Mouse (Mus musculus) forebrain, embryonic 11.5 days (tissue): ENCODE measurements around the gene Taok3. TPM values are rescaled to one million over a fixed set of nuclear protein-coding genes. Genes with fewer than 3 reads are reported as not detected.

Source experiments
- ATAC-seq: fragments of 200-750 bp; cut with Nextera tagmentation; replicated peaks from 2 replicates; pipeline ENCODE4 v1.8.0; 2017; ENCODE audit warnings: moderate TSS enrichment; ENCODE audit not compliant: low FRiP score
- DNase-seq: peaks from one replicate; pipeline ENCODE4 v3.0.0-alpha.2; 2017; ENCODE audit warnings: low spot score
- H3K27ac ChIP-seq: fragments of 300-500 bp; sonication (generic); 2 replicates; pipeline ENCODE4 v1.5.1; 2014; ENCODE audit warnings: low read depth, low read length
- H3K27me3 ChIP-seq: fragments of 300-500 bp; sonication (generic); 2 replicates; pipeline ENCODE4 v1.6.1; 2014; ENCODE audit warnings: mild to moderate bottlenecking, low read length, mixed read lengths; ENCODE audit not compliant: control insufficient read depth, insufficient read depth
- H3K36me3 ChIP-seq: fragments of 300-500 bp; sonication (generic); 2 replicates; pipeline ENCODE4 v1.6.1; 2014; ENCODE audit warnings: mild to moderate bottlenecking, low read length, moderate library complexity, mixed read lengths; ENCODE audit not compliant: control insufficient read depth, insufficient read depth
- H3K4me1 ChIP-seq: fragments of 300-500 bp; sonication (generic); replicated peaks from 2 replicates; pipeline ENCODE4 v1.6.1; 2014; ENCODE audit warnings: low read length, mixed read lengths; ENCODE audit not compliant: control insufficient read depth, insufficient read depth
- H3K4me2 ChIP-seq: fragments of 300-500 bp; sonication (generic); 2 replicates; pipeline ENCODE4 v1.6.1; 2014; ENCODE audit warnings: low read depth, mild to moderate bottlenecking, low read length, moderate library complexity, mixed read lengths; ENCODE audit not compliant: severe bottlenecking
- H3K4me3 ChIP-seq: fragments of 300-500 bp; sonication (generic); 2 replicates; pipeline ENCODE4 v1.5.1; 2014; ENCODE audit warnings: low read depth, low read length
- H3K9ac ChIP-seq: fragments of 300-500 bp; sonication (generic); 2 replicates; pipeline ENCODE4 v1.6.1; 2014; ENCODE audit warnings: low read length
- H3K9me3 ChIP-seq: fragments of 300-500 bp; sonication (generic); 2 replicates; pipeline ENCODE4 v1.6.1; 2016; ENCODE audit warnings: low read length, mixed read lengths; ENCODE audit not compliant: control insufficient read depth
- WGBS: fragments of 180-500 bp; shearing (Covaris S2); extraction: QIAGEN DNeasy Blood & Tissue Kit; methylation state at CpG from one replicate; pipeline ENCODE4 v1.1.7; 2014; 5-methylcytosine and 5-hydroxymethylcytosine counted together
- polyA plus RNA-seq: library from polyadenylated mRNA; unstranded; fragments of >200 nt; fragmentation: Nextera tagmentation; extraction: Ambion mirVana; gene quantifications from 2 replicates; pipeline ENCODE4 v1.2.1, GENCODE M21; 2014

Taok3 gene
- polyA plus RNA-seq: 16.2 and 16.9 TPM in 2 replicates

DNA sequence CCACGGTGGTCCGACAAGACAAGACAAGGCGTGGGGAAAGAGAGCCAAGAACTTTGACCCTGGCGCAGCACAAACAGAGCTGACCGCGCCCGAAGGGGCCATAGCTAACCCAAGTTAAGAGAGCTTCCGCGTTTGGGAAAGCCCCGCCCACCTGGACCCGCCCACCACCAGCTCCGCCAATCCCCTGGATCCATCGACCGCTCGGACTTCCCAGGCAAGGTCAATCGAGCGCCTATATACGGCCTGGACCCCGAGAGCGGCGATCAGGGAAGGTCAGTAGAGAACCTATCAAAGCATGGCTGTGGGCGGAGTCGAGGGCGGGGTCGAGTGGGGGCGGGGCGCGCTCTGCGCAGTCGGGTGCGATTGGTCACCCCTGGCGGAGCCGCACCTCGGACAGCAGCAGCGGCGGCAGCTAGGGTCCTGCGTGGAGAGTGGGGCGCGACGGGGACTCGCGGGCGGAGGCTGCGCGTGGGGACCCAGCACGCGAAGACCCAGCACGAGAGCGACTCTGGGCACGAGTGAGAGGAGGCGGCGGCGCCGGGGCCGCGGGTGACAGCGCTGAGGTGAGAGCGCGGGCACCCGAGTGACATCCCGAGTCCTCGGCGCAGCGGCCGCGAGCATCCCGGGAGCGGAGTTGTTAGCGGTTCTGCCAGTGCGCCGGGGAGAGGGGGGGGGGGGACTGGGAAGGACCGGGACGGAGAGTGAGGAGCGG, at the start of gene Taok3:
TSS of gene Taok3 (plus strand) at position 353 of the 712 bp plus-strand sequence.
- Histone ChIP-seq H3K27me3 (peaks cover 4% of the 10 kb centered on the region; the same call in 1 of the 2 replicates), H3K4me1 (peaks cover 8% of the 10 kb centered on the region), H3K4me2 (peak within 1 kb of the TSS; percentile 90), H3K4me3 (peak within 1 kb of the TSS; percentile 72), H3K27ac (0 out of 2 replicates have a peak within 1 kb of the TSS, but pooled peaks have one; percentile 6), H3K9ac (peak within 1 kb of the TSS; percentile 60), H3K36me3 (no peaks in the 10 kb centered on the region), H3K9me3 (no peaks in the 10 kb centered on the region)
- ATAC-seq: peak; percentile 93
- peak; percentile 100 for DNase-seq
- under 1% methylated on average over 73 of the region's 74 CpGs for WGBS

DNA sequence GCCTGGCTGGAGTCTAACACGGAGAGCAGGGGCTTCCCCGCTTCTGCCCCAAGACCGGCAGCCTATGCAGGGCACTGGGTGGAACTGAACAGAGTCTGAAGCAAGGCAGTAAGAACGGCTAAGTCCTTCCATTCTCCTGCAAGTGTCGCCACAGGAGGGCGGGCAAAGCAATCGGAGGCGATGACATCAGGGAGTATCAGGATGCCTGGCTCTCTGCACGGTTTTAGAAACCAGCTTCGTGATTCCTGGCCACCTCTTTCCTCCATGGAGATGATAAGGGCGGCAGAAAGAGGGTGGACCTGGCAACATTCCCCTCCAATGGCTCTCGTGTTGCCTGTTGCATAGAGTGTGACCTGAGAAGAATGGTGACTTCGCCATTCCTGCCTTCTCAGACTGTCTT, 32.2 kb upstream of the Taok3 start:
- Histone ChIP-seq H3K27ac (no peak overlapping the region), H3K27me3 (no peaks in the 10 kb centered on the region), H3K36me3 (peaks cover 3% of the 10 kb centered on the region), H3K4me1 (no peaks in the 10 kb centered on the region), H3K4me2 (no peak overlapping the region; the same call in 1 of the 2 replicates), H3K9me3 (no peaks in the 10 kb centered on the region), H3K9ac (no peak overlapping the region), H3K4me3 (no peak overlapping the region)
- WGBS: 4% methylated on average over 13 of the region's 13 CpGs
- ATAC-seq (no peak), DNase-seq (no peak)

DNA sequence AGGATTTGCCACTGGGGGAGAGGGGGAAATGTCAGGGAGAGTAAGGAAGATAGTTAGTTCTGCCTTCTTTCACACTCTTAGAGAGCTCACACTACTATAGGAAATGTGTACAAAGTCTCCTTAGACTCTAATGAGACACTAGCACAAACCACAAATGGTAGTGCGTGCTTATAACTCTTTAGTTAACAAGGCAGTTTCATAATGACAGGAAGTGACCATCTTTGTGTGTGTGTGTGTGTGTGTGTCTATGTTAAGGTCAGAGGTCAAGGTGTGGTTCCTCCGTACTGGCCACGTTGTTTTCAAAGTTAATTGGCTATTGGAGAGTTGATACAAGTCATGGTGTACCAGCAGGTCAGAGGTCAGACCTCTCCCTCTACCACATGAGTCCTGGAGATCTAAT, 30.8 kb upstream of the Taok3 start:
- Histone ChIP-seq H3K4me1 (no peaks in the 10 kb centered on the region), H3K27ac (no peak overlapping the region), H3K9ac (no peak overlapping the region), H3K4me2 (no peak overlapping the region), H3K9me3 (no peaks in the 10 kb centered on the region), H3K27me3 (no peaks in the 10 kb centered on the region), H3K4me3 (no peak overlapping the region), H3K36me3 (peaks cover 5% of the 10 kb centered on the region)
- DNase-seq (no peak), ATAC-seq (no peak)
- 66% methylated on average over 3 of the region's 3 CpGs for WGBS

DNA sequence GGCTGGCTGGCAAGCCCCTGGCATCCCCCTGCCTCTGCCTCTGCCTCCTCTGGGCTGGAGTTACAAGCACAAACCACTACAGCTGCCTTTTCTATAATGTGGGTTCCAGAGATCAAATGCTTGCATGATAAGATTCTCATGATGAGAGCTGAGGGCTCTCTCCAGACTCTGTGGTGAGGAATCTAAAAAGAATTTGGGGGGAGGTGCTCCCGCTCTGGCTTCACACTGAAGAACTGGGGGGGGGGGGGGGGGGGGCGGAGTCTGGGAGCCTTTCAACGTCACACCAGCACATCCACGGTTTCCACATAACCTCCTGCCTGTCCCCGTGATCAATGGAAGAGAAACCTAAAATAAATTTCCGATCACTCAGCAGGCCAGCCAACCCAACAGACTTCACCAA, 30.1 kb upstream of the Taok3 start:
- Histone ChIP-seq H3K4me1 (no peaks in the 10 kb centered on the region), H3K9ac (no peak overlapping the region), H3K9me3 (no peaks in the 10 kb centered on the region), H3K4me3 (no peak overlapping the region), H3K4me2 (no peak overlapping the region), H3K27ac (no peak overlapping the region), H3K36me3 (peaks cover 5% of the 10 kb centered on the region), H3K27me3 (no peaks in the 10 kb centered on the region)
- WGBS: 27% methylated on average over 6 of the region's 6 CpGs
- DNase-seq: no peak
- no peak for ATAC-seq

DNA sequence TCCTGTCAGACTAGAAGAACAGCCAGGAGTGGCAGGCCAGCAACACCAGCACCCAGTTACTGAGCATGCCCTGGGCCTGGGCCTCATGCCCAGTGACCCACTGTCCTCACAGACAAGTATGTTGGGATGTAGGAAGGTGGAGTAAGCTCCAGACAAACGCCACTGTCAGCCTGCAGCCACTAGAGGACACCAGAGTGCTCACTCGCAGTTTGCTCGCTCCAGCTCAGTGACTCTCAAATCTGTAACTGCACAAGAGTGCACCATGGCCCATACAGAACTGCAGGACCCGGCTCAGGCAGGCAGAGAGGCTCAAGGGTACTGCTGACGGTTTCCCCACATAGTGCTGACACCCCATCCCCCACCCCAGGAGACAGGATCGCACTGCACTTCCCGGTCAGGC, 25.5 kb upstream of the Taok3 start:
- Histone ChIP-seq H3K9me3 (no peaks in the 10 kb centered on the region), H3K9ac (no peak overlapping the region), H3K36me3 (peaks cover 5% of the 10 kb centered on the region), H3K27ac (no peak overlapping the region), H3K27me3 (no peaks in the 10 kb centered on the region), H3K4me2 (no peak overlapping the region), H3K4me1 (no peaks in the 10 kb centered on the region), H3K4me3 (no peak overlapping the region)
- peak; percentile 61 for DNase-seq
- no peak for ATAC-seq
- WGBS: 51% methylated on average over 7 of the region's 7 CpGs

DNA sequence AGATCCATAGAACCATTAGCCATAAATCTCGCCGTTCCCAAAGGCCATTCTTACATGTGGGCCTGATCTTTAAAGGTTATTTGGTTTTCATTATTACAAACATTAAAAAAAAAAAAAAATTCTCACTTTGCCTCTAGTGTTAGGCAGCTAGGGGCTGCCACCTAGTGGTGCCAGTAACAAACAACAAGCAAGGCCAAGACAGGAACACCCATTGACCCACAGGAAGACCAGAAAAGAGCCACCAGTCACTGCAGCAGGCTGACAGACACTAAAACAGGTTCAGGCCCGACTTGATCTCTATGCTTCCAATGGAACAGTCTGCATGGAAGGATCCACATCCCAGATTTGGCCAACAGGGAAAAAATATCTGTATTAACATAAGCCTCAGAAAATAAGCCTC, 23.2 kb upstream of the Taok3 start:
- H3K27me3 ChIP-seq: no peaks in the 10 kb centered on the region
- H3K27ac ChIP-seq: no peak overlapping the region
- H3K4me1 ChIP-seq: no peaks in the 10 kb centered on the region
- H3K4me2 ChIP-seq: no peak overlapping the region
- no peak overlapping the region for H3K9ac ChIP-seq
- no peak overlapping the region for H3K4me3 ChIP-seq
- H3K36me3 ChIP-seq: peaks cover 10% of the 10 kb centered on the region
- no peaks in the 10 kb centered on the region for H3K9me3 ChIP-seq
- 48% methylated on average over 3 of the region's 3 CpGs for whole genome bisulfite sequencing
- ATAC-seq (no peak), DNase-seq (peak; percentile 65)

DNA sequence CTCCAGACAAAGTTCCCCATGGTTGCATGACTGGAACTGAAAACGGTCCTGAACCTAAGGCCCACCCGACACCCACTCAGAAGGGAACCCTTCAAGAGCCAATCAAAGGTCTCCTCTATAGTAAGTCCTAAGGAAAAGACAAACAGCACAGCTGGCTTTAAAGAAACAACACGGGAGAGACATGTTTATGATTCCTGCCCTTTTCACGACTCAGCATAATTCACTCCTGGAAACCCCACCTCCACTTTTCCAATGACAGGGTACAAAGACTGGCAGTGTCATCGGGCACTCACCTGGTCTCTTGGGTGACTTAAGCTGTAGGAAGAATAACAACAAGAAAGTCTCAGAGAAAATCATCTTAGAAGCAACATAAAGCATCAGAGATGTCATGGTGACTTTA, 20.9 kb upstream of the Taok3 start:
- 81% methylated on average over 5 of the region's 5 CpGs for WGBS
- no peak overlapping the region for H3K27ac ChIP-seq
- H3K4me1 ChIP-seq: no peaks in the 10 kb centered on the region
- no peak overlapping the region for H3K4me2 ChIP-seq
- no peak for DNase-seq
- ATAC-seq: no peak
- peaks cover 5% of the 10 kb centered on the region; the same call in 1 of the 2 replicates for H3K36me3 ChIP-seq
- no peak overlapping the region for H3K4me3 ChIP-seq
- no peak overlapping the region for H3K9ac ChIP-seq
- no peaks in the 10 kb centered on the region for H3K9me3 ChIP-seq
- H3K27me3 ChIP-seq: no peaks in the 10 kb centered on the region

DNA sequence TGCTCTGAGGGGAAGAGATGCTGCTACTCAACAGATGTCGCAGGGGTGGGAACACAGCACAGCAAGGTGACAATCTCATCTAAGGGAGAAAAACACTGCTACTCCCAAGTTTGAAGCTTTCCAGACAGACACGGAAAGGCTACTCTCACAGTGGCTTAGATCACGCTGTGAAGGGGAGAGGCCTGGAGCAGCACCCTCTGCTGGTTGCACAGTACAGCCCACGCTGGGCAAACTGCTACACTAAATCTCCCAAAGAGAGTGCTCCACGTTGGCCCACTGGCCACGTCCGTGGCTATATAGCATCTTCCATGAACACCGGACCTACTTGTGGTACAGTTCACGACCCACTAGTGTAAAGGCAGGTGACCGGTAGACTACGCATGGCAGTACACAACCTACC, 20.2 kb upstream of the Taok3 start:
- WGBS: 89% methylated on average over 11 of the region's 11 CpGs
- H3K4me3 ChIP-seq: no peak overlapping the region
- H3K9ac ChIP-seq: no peak overlapping the region
- no peak overlapping the region for H3K27ac ChIP-seq
- DNase-seq (no peak), ATAC-seq (no peak)
- H3K9me3 ChIP-seq: no peaks in the 10 kb centered on the region
- H3K4me2 ChIP-seq: no peak overlapping the region
- H3K4me1 ChIP-seq: no peaks in the 10 kb centered on the region
- peaks cover 5% of the 10 kb centered on the region; the same call in 1 of the 2 replicates for H3K36me3 ChIP-seq
- H3K27me3 ChIP-seq: no peaks in the 10 kb centered on the region
